Mouse (Mus musculus) lung, postnatal 0 days (tissue): ENCODE results near the gene Grip2.

ENCODE experiments used
- CTCF ChIP-seq: IDR thresholded peaks from 2 replicates; pipeline ENCODE4 v1.5.1; 2016; ENCODE audit warnings: antibody characterized with exemption, mild to moderate bottlenecking
- EP300 ChIP-seq: IDR thresholded peaks from 2 replicates; pipeline ENCODE4 v1.6.1; 2016; ENCODE audit warnings: antibody characterized with exemption, mild to moderate bottlenecking, control low read depth

DNA sequence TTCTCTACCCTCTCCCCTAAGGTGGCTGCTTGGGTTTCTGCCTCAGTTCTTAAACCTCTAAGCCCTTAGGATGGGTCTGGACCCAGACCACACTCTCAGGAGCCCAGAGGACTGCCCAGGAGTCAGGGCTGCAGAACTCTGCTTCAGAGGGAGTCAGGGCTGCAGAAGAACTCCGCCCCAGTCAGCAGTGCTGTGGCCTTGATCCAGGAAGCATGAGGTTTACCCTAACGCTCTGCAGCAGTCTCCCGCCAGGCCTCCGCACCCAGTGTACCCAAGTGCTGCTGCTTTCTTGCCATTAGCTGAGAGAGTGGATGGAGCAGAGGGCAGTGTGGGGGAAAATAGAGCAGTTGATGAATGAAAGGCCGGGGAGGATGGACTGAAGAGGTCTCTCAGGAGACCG is 19.0 kb downstream of the Grip2 start:
- TF ChIP-seq CTCF (no peak), EP300 (no peak)
